In the genomic region with DNA sequence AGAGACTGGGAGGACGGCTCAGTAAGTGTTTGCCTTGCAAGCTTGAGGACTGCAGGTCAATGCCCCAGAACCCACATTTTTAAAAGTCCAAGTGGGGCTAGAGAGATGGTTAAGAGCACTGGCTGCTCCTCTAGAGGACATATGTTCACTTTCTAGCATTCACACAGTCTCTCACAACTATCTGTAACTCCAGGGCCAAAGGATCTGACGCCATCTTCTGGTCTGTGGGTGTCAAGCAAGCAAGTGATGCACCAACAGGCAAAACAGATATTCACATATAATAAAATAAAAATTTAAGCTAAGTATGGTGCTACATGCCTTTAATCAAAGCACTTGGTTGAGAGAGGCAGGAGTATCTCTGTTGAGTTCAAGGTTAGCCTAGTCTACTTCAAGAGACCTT, we compare ENCODE assay signal across 17 mouse cellular contexts. TPM values are rescaled to one million over a fixed set of nuclear protein-coding genes. Genes with fewer than 3 reads are reported as not detected.
DNase-seq lines count a peak whose midpoint lies in the region; ATAC-seq and TF ChIP-seq lines count a peak whose summit lies in the region.
"Had no signal": no experiment of that assay in that cellular context is flagged by ENCODE, and none has a peak within 500 bp of the region (broad histone marks: within the 10 kb centered on the region; RNA-seq: fewer than 3 reads in every experiment).

No protein-coding gene starts in this region.

- no peaks in the 10 kb centered on the region for H3K36me3 ChIP-seq in neural tube, embryonic 11.5 days (ENCODE audit: control insufficient read depth, insufficient read depth, low read length)
- no peaks in the 10 kb centered on the region for H3K36me3 ChIP-seq in splenic B cell, adult 2 months (ENCODE audit: control insufficient read depth, insufficient read depth, low read length, poor library complexity, severe bottlenecking)
- H3K36me3 ChIP-seq: embryonic facial prominence, embryonic 13.5 days; forebrain, embryonic 12.5 days had no signal

- POLR2A ChIA-PET in Patski (lab: Charles Lee): no interaction called here

- WGBS in neural tube, embryonic 11.5 days: 52% methylated on average over 2 of the region's 2 CpGs

- H3K27me3 ChIP-seq in neural tube, embryonic 11.5 days (ENCODE audit: control insufficient read depth, insufficient read depth, low read length): no peaks in the 10 kb centered on the region
- H3K27me3 ChIP-seq in Patski: no peaks in the 10 kb centered on the region
- H3K27me3 ChIP-seq in splenic B cell, adult 2 months (ENCODE audit: control insufficient read depth, insufficient read depth, low read length, poor library complexity, severe bottlenecking): no peaks in the 10 kb centered on the region
- H3K27me3 ChIP-seq: embryonic facial prominence, embryonic 13.5 days; forebrain, embryonic 12.5 days had no signal

- peak; percentile 50 for TF ChIP-seq CTCF in Patski (IDR thresholded peaks at IDR 0.05)

- no peaks in the 10 kb centered on the region for H3K4me1 ChIP-seq in neural tube, embryonic 11.5 days (ENCODE audit: control insufficient read depth, insufficient read depth, low read length)
- H3K4me1 ChIP-seq: embryonic facial prominence, embryonic 13.5 days; forebrain, embryonic 12.5 days had no signal

- no peak for ATAC-seq in neural tube, embryonic 11.5 days (ENCODE audit: insufficient read depth, low FRiP score, low TSS enrichment)
- no peak for ATAC-seq in Patski

- H3K27ac ChIP-seq in neural tube, embryonic 11.5 days (ENCODE audit: low read depth, low read length): no peak overlapping the region
- H3K27ac ChIP-seq: embryonic facial prominence, embryonic 13.5 days; forebrain, embryonic 12.5 days had no signal

- DNase-seq in kidney, adult 9 months: peak; percentile 12
- DNase-seq in kidney, postnatal 14 days: no peak
- DNase-seq in neural tube, embryonic 11.5 days (ENCODE audit: low spot score): peak; percentile 16
- DNase-seq in neural tube, embryonic 10.5 days (ENCODE audit: extremely low spot score, low spot score): no peak
- DNase-seq in Patski (ENCODE audit: low read depth, low spot score): no peak
- peak; percentile 35 for DNase-seq in splenic B cell, adult 2 months (ENCODE audit: low read depth, low spot score)
- DNase-seq in spleen, adult 12 weeks (ENCODE audit: low spot score): no peak
- DNase-seq in cerebellum, postnatal 4 days (ENCODE audit: low spot score in 2 of 2): no peak
- DNase-seq: adrenal gland, postnatal 36 days; cerebellum, adult 8-10 months; heart, postnatal 36 days; kidney, adult 18-20 months; layer of hippocampus, adult 9-11 months; left cerebral cortex, postnatal 4 days; lung, postnatal 10 days had no signal

- H3K4me3 ChIP-seq in neural tube, embryonic 11.5 days (ENCODE audit: low read depth, low read length): no peak overlapping the region
- H3K4me3 ChIP-seq: embryonic facial prominence, embryonic 13.5 days; forebrain, embryonic 12.5 days had no signal

- in situ Hi-C loops in Patski (cut with MboI; ENCODE audit: low pct_unique_long_range_greater_than_20kb): no loop called here

- no peak overlapping the region for H3K4me2 ChIP-seq in neural tube, embryonic 11.5 days (ENCODE audit: low read depth)
- H3K4me2 ChIP-seq: embryonic facial prominence, embryonic 13.5 days; forebrain, embryonic 12.5 days had no signal

- CTCF ChIA-PET in Patski (lab: Charles Lee): no interaction called here

- no peaks in the 10 kb centered on the region for H3K9me3 ChIP-seq in neural tube, embryonic 11.5 days (ENCODE audit: control insufficient read depth, low read length)
- H3K9me3 ChIP-seq: embryonic facial prominence, embryonic 13.5 days; forebrain, embryonic 12.5 days had no signal

- H3K9ac ChIP-seq in neural tube, embryonic 11.5 days (ENCODE audit: low read length): no peak overlapping the region
- H3K9ac ChIP-seq: embryonic facial prominence, embryonic 13.5 days; forebrain, embryonic 12.5 days had no signal

RNA-seq across cellular contexts. Expression of gene Parp12, which starts 11.3 kb away (rescaled TPM):
- 3.4 and 3.7 TPM in 2 replicates for polyA plus RNA-seq in neural tube, embryonic 11.5 days (2014; fragmentation: Nextera tagmentation; extraction: Ambion mirVana)
- polyA plus RNA-seq in Patski (2021): 29.1 TPM

Comparison
In these comparisons a context has a peak if more than half of its experiments do, and no peak if none do; other contexts are left out.
1. DNase-seq: peak in kidney, adult 9 months (single experiment), neural tube, embryonic 11.5 days (single experiment) and splenic B cell, adult 2 months (single experiment); none in kidney, postnatal 14 days (single experiment), neural tube, embryonic 10.5 days (single experiment), Patski (single experiment), spleen, adult 12 weeks (single experiment) and cerebellum, postnatal 4 days (0 of 2).